Mouse (Mus musculus): ENCODE data around the gene Atp13a5. TPM values are rescaled to one million over a fixed set of nuclear protein-coding genes. Genes with fewer than 3 reads are reported as not detected.
A peak's percentile ranks its signal among the peaks of the same experiment; 100 is the strongest.

Atp13a5 gene
- total RNA-seq (2022): not detected

DNA sequence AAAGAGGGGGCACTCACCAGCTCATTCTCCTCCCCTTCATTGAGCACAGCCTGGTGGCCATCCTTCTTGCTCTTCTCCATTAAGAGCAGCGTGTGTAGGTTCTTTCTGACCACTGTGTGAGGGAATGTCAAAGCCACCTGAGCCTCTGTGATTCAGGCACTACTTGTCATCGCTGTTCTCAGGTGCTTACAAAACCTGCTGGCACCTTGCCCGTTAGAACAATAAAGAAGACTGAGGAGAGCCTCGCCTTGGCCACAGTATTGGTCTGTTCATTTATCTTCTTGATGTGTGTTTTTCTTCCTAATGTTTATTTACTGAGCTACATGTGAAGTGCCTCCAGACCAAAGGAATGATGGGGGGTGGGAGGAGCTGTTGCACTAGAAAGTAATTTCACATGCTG is at the start of gene Atp13a5:
Gene Atp13a5 (minus strand): TSS at position 275 of the 400 bp plus-strand sequence.
- DNase-seq: no peak

DNA sequence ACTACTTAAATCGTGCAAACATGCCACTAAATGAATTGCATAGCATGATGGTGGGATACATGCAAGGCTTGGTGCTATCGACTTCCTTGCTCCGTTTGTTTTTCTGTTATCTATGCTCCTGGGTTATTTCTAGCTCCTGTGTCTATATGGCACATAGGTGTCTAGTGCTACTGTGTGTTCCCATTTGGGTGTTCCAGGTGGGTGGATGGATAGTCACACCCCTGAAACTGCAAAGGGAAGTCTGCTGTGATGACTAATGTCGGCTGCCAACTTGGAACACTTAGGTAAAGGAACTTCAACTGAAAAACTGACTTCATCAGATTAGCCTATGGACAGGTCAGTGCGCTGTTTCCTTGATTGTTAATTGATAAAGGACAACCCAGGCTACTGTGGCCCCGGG is 36.3 kb upstream of the Atp13a5 start:
- no peak for DNase-seq

DNA sequence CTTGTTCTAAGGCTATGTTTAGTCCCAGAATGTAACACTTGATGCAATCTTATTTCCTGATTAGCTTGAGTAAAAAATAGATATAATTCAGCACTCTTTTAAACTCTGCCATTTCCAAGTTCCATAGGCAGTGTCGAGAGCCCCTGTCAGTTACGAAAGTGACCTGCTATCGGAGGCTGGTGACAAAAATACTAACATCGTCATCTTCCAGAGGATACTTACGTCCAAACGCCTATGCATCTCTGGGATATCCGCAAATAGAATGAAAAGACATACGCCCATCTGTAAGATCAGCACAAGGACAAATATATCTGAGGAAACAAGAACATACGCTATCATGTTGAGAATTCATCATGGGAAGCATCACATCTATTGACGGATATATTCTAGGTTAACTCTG is 28.8 kb upstream of the Atp13a5 start:
- DNase-seq: no peak

DNA sequence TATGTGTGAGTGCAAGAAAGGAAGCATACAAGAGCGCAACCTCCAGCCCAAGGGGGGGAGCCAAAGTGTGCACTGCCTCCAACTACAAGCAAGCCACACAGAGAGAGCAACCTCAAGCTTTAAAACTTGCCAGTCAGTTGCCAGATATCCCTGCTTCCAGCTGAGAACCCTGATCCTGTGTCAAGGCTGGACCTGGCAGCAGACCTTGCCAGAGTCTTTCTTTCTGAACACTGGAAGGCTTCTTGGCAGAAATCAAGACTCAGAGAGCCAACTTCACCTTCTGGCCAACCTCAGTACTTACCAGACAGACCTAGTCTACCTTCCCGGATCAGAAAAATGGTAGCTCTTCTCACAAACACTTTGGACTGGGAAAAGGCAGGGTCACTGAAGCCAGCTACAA is 20.5 kb upstream of the Atp13a5 start:
- no peak for DNase-seq

DNA sequence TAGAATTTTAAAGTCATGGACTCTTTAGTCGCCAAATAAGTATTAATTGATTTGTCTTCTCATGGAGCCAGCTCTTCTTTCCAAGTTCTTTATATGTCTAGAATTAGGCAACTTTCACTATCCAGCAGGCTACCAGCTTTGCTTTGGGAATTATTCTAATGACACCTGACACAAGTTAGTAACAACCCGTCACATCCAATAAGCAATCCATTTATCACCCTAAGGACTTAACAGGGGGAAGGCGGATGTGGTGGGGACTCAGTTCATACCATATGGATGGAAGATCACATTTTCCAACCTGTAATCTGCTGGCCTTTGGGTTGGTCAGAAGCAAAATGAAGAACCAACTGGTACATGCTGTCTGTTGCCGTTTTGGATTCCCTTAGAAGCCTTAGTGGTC is 6.2 kb upstream of the Atp13a5 start:
- DNase-seq: no peak

DNA sequence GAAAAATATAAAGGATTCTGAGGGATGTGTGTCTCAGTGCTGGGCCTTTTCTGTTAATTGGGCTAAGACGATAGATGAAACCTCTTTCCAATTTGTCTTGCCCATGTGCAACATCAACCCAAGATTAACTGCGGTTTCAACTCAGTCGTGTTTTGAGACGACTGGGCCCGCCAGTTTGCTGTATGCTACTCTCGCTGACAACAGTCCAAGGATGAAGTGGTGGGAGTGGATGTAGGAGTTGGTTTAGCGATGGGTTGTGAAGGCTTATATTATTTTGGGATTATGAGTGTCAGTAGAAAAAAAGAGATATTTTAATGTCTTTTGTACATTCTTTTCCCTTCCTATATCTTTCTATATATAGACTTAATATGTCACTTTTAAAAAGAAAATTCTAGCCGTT is 3.9 kb downstream of the Atp13a5 start:
- DNase-seq: no peak

DNA sequence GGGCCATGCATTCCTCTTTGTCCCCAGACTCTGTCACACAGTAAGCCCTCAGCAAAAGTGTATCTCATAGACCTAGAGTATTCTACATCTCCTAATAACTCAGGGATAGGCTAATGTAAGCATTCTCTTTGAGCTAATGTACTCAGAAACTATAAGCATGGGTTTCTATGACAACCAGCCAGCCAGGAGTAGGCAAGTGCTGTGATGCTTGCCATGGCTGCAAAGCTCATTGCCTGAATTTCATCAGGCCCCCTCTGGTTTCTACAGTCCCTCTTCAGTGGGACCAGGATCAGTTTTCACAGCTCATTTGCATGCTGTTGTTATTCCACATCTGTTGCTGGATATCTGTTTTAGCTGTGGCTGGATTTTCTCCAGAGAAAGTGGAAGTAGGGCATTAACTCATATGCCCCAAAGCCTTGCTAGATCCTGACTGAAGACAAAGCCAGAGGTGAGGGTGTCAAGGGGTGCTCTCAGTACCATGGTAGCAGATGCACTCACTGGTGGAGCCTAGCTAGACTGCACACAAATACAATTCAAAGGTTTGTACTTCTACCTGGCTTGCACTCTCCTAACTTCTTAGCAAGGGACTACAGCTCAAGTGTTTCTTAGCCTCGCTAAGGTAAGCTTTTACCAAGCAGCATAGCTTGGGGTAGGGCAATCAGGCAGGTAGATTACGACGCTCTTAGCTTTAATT is 47.0 kb downstream of the Atp13a5 start:
- DNase-seq: no peak

DNA sequence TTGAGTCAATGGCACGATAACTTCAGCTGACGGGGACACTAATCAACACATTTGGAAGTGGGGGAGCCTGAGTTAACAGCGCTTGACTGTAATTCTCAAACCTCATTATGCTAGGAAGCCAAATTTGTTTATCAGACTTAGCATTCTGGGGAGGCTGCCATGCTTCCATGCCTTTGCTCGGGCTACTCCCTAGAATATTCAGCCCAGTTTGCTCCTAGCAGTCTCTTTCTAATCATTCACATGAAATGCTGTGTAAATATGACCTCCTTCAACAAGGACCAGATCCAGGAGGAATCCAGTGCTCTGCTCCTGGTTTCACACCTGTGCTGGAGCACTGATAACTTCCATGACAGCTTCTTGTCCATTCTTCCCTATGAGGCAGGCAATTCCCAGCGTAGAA is 47.6 kb downstream of the Atp13a5 start:
- DNase-seq: no peak

DNA sequence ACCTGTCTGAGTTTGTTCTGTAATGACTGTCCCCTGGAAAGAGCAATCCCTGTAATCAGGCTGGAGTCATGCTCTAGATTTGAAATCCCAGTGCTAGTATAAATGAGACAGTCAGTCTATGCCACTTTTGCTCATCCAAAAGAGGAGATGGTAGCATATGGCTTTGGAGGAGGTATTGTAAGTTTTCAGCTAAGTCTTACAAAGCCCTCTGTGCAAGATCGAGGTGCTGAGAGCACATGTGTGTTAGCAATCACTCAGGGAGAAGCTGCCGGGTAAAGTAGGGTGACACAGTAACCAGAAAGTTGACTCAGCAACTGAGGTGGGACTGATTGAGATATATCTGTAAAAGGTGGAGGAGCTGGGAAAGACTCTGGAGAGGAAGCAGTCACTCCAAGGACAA is 49.3 kb downstream of the Atp13a5 start:
- DNase-seq: no peak

DNA sequence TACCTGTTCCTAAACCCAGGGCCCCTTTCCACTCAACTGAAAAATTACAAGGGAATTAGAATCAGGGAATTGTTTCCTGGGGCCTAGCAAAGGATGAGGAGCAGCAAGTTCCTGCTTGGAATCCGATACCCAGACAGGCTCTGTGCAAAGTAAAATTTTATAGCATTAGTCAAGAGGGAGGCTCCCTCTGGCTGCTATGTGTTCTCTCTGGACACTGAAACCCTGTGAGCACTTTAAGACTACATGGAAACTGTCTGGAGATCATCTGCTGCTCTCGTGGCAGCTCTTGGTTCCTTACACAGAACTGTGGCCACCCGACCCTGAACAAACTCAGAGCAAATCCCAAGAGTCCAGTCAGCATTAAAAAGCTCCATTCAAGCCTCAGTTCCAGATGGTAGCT is 50.6 kb downstream of the Atp13a5 start:
- no peak for DNase-seq

DNA sequence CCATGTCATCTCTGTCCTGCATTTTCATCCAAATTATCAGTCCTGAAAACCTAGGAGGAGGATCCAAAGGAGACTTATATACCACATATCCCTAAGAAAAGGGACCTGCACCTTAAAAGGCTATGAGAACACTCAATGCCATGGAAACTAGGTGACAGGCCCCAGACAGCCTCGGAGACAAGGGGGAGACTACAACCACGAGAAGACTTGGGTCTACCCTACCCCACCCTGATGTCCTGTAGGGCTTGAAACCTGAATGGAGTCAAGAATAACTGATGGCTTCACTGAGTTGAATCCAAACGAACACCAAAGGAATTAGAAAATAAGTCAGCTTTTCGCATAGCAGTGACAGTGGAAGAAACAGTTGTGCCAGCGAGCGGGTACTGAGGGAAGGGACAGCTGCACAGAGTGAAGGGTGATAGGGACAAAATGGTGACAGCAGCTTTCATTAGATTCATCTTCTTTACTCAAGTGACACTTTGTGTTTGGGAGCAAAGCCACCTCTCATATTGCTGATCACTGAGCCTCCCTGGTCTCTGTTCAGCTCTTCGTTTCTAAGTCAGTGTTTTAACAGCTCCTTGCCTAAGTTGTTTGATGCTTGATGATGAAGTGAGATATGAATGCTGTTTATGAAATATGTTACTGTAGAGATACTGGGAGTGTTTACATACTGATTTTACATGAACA is 53.2 kb downstream of the Atp13a5 start:
- no peak for DNase-seq

DNA sequence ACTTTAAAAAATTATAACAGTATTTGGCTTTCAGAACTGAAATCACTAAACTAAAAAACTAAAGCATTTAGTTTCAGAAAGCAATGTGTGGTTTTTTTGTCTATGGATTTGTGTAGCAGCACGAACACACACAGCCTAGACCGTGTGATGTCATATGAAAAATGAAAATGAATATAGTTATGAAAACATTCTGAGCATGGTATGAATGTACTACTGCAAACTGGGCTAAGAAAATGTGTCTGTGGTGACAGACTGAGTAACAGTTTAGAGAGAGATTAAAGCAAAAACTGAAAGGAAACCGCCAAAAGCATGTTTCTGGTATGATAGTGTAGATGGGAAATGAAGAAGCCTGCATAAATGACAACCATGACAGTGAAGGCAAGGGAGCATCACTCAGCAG is 57.8 kb downstream of the Atp13a5 start:
- no peak for DNase-seq

DNA sequence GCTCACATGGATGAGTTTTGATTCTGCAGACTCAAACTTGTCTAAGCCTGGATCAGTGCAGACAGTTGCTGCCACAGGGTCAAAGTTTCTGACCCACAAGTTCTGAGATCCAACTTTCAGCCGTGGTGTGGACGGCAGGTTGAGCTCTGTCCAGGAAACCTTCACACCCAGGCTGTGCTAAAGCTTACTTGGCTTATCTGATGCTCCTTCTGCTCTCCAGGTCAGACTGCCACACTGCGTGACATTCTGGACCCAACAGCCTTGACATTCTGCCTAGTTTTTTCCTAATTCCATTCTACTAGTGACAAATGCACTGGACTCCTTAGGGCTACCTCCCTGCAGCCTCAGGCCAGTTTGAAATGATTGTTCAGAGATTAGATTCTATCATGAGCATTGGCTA is 63.1 kb downstream of the Atp13a5 start:
- DNase-seq: peak; percentile 1

DNA sequence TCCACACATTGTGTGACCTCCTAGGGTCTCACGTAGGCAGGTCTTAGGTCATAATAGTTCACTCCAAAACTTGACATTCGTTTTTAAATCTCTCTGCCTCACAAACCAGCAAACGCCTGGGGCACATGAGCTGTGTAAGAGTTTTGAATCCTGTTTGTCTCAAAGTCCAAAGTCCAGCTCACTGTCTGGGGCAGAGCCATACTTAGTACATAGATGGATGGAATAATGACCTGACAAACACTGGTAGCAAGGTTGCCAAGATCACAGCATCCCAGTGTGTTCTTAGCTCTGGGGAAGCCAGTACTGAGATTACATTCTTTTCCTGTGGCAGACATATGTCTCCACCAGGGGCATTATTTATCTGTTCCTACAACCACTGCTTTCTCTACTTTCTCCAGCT is 63.5 kb downstream of the Atp13a5 start:
- DNase-seq: no peak

DNA sequence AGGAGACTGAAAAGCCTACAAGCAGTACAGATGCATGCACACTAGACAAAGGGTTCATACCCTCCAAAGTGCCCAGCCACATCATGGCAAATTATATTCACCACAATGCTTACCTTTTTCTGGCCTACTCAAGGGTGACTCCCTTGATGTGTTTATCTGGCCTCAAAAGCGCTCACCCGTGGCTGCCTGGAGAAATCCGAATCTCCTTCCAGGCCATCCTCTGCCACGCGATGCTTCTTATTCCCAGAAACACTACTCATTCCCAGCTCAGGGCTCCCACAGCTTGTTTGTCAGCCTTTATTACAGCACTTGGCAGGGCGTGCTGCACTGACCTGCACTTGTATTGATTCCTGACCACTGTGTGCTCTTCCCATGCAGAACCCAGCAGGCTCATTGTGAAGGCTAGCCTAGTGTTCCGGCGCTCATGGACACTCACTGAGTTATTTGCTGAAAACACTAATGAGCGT is 80.9 kb downstream of the Atp13a5 start:
- DNase-seq: no peak

DNA sequence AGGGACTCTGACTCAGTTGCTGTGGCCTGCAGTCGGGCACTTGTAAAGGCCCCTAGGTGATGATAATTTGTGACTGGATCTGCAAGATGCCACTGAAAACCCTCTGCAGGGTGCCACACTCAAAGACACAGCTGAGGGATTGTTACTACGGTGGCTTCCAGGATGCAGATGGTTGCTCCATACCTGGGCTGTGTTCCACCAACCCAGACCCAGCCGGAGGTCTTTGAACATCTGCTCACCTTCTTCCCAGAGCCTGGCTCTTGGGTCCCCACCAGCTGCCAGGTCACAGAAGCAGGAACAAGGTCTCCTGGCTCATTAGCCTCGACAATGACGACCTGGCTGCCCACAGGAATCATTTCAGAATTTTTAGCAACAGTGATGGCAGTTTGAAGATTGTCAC is 97.8 kb downstream of the Atp13a5 start:
- DNase-seq: no peak

DNA sequence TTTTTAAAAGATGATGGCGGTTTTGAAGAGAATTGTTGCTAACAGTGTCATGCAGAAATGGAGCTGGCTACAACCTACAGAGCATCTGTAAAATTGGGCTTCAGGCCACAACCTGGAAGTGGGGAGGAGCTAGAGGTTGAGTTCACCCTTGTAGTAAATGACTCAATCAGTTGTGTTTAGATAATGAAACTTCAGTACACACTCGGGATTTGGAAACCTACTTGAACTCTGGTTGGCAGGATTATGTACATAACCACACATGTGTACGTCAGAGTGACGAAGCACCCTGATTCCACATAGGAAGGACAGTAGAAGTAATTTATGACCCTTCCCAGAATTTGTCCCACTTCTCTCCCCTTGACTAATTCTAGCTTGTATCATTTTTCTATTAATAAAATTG is 124.2 kb downstream of the Atp13a5 start:
- no peak for DNase-seq

DNA sequence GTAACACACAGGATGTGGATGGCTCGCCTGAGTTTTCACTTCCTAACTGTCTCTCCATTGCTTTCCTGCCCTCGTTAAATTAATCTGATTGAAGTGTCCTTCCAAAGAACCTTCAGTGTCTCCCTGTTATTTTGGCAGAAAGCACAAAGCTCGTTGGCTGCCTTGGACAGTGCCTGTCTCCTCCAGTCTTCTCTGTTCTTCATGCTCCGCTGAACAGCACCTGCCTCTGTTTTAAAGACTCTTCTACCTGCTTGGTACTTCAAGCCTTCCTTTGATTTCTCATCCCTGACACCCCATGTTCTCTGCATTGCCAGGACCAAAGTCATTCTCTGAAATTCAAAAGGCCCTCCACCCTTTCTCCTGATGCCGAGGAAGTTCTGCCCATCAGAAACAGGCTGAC is 142.6 kb downstream of the Atp13a5 start:
- DNase-seq: no peak

DNA sequence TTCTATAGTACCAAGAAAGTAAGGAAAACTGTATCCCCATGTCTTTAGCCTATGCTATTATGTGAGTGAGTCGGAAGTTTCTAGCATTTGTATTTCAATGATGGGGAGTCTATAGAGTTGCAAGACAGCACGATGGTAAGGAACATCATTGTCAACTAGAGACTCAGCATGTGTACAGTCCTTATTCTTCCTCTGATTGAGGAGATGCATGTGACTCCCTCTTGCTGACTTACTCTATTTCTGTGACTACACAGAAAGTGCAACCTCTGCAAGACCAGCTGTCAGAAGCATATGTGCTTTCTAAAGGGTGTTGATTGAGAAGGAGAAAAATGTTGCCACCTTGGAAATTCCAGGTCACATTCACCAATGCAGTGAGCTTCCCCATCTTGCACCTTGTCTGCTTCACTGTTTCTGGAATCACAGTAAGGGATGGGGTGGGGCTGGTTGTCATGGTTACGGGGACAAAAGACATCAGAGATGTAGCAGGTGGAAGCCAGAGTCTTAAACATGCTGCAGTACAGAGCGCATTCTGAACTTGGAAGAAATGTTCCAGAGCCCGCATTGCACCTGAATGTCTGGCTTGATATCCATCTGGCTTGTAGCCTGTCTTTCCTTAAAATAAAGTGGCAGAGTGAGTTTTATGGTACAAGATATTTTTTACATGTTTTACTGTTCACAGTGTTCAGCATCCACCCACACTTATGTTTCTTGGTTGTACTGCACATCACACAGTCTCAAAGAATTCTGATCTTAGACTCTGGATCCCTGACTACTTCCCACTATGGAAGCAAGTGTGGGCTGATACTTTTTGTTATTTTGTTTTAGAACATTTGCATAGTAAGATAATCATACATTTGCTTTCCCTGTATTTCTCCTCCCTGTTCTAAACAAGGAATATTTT is 161.9 kb downstream of the Atp13a5 start:
- DNase-seq: no peak

DNA sequence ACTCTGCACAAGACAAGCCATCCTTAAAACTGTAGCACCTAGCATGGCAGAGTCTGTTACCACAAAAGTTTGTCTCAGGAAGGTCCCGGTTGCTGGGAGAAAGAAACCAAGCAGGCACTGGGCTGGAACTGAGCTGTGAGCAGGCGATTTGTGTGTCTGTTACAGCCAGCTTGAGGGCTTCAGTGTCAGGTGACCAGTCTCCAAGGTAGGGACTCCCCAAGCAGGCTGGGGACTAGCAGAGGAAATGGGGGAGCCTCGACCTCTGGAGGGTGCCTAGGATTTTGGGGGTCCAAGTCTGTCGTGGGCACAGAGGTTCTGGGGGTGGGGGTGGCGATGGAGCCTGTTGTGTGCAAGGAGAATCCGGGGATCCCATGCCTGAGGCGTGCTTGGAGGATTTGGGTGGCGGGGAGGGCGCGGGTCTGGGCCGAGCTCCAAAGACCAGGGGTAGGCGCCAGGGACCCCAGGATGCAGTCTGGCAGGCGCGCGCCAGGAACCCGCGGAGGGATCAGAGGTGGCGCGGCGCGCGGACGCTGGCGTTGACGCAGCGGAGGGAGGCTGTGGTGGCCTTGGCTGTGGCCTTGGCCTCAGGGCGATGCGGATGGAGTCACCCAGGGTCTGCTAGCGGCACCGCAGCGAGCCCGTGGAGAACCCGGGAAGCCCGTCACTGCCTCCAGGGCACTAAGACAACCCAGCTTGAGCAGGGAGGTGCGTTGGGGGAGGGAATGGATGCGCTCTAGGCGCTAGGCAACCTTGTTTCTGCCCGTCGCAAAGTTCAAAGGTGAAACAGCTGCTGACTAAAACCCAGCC is 168.7 kb downstream of the Atp13a5 start, which contains the start of gene Hrasls:
Gene Hrasls (plus strand): TSS at position 91 of the 807 bp plus-strand sequence.
- DNase-seq: peak; percentile 71

DNA sequence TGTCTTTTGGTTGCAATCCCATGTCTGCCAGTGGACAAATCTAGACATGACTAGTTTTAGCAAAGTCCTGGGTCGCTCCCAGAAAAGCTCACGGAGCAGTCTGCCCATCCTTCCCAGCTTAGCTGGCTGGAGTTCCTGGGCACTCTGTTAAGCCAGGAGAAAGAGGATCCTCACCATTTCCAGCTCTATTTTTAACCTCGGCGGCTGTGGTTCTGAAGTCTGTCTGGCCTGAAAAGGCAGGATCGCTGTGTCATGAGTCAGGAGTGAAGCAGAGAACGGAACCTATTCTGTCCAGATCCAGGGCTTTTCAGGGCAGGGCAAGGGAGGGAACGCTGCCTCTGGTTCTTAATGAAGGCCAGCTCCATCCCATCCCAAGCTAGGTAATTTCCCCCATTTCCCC is 169.7 kb downstream of the Atp13a5 start:
- no peak for DNase-seq

DNA sequence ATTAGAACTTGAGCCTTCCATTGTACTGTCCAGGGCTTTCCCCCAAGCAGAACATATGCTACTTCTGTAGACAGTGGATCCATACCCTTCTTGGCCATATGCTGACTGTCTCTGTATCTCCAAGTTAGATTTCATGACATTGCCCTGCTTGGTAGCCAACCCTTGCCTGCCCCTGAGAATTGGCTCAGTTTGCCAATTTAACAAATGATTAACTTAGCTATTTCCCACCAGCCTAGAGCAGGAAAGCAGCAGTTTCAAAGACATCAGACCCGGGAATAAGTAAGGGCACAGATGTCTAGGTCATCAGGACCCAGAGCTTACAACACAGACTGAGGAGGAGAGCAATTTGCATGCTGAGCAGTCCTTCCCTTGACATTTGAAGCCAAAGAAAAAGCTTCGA is 173.0 kb downstream of the Atp13a5 start:
- DNase-seq: no peak

Data from adrenal gland, adult 8-10 months (tissue).